Mouse (Mus musculus): ENCODE data around the gene Ropn1.

DNA sequence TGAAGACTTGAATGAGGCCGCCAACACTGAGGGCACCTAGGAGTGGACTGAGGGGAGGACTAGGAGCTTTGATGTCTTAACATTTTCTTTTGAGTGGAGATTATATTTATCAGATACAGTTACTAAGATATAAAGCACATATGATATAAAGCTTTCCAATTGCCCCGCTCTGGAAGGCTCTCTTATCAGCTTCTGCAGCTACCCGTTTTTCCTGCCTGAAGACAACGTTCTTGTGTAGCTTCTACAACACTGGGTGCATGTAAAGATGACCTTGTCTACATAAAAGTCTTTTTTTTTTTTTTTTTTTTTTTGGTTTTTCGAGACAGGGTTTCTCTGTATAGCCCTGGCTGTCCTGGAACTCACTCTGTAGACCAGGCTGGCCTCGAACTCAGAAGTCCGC, 44.8 kb downstream of the Ropn1 start:
- TF ChIP-seq CTCF (IDR thresholded peaks at IDR 0.05) = no peak
- TF ChIP-seq EP300 (IDR thresholded peaks at IDR 0.05; ENCODE audit: insufficient read depth, low read depth, low read length) = no peak
- TF ChIP-seq POLR2A (IDR thresholded peaks at IDR 0.05; ENCODE audit: insufficient read depth, low read depth, low read length) = no peak

Data from heart, adult 2 months (tissue).